Mouse (Mus musculus) layer of hippocampus, adult 11-12 months (tissue): ENCODE measurements around the gene Slc36a1.
A peak's percentile ranks its signal among the peaks of the same experiment; 100 is the strongest.

Experiments used
- DNase-seq: peaks from one replicate; pipeline ENCODE4 v3.0.0; 2022; ENCODE audit warnings: low spot score

Slc36a1 gene

DNA sequence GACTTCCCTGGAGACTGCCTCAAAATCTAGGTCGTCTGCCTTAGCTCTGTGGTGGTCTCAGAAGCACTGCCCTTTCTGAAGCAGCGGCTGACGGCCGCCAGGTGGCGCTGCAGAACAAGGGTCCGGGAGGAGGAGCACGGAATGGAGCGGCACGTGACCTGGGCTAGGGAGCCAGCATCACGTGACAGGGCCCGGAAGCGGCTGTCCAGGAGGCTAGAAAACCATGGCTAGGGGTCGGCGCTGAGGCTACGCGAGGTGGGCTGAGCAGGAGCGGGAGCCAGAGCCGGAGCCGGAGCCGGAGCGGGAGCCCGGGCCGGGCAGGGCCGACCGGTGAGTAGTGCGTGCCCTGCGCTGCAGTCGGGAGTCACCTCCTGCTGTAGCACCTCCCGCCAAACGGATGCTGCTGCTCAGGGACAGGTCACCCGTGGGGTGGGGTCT lies at the start of gene Slc36a1:
TSS of gene Slc36a1 (plus strand) at position 192 of the 438 bp plus-strand sequence.
- DNase-seq: peak; percentile 95

DNA sequence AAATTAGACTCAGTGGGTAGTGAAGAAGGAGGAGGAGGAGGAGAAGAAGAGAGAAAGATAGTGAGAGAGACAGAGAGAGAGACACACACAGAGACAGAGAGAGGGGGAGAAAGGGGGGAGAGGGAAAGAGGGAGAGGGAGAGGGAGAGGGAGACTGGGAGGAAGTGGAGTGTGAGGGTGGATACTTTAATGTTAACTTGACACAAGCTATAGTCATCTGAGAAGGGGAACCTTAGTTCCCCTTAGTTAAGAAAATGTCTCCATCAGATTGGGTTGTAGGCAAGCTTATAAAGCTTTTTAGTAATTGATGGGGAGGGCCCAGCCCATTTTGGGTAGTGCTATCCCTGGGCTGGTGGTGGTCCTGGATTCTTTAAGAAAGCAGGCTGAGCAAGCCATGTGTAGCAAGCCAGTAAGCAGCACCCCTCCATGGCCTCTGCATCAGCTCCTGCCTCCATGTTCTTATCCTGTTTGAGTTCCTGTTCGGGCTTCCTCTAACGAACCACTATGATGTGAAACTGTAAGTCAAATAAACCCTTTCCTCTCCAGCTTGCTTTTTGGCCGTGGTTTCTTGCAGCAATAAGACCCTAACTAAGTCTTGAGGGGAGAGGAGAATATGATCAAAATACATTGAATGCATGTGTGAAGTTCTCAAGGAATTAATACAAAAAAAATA lies 49.6 kb upstream of the Slc36a1 start:
- DNase-seq: no peak

DNA sequence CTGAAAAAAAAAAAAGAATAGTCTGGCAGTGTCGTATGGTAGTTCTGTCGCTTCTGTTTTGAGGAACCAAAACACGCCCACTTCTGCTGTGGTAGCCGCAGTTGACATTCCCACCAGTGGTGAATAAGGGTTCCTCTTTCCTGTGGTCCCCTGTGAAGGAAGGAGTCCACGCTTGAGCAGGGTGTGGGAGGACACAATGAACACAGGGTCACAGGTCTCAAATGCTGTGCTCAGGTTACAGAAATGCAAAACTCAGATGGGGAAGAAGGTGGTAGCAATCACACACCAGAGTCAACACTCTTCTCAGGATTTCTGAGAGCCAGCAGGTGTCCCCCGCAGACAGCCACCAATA lies 49.1 kb upstream of the Slc36a1 start:
- DNase-seq: no peak

DNA sequence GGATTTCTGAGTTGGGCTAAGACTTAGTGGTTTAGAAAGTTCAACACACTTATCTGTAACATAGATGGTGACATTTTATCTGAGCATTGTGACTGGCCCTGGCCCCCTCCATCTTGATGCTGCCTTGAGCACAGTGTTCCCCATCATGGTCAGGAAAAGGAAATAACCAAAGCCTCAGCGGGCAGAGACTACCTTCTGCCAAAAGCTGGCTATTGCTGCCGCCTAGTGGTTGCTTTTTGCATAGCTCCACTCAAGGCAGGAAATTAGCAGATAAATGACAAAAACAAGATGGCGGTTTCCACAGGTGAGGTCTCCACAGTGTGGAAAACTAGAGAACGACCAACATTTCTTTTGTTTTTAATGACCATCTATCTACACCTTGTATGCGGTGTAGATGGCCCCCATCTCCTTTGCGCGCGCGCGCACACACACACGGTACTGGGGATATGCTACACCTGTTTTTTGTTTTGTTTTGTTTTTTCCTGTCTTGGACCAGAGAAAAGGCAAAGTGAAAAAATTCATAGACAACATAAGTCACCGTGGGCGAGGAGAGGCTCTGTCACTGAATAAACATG lies 45.3 kb upstream of the Slc36a1 start:
- DNase-seq: peak; percentile 90

DNA sequence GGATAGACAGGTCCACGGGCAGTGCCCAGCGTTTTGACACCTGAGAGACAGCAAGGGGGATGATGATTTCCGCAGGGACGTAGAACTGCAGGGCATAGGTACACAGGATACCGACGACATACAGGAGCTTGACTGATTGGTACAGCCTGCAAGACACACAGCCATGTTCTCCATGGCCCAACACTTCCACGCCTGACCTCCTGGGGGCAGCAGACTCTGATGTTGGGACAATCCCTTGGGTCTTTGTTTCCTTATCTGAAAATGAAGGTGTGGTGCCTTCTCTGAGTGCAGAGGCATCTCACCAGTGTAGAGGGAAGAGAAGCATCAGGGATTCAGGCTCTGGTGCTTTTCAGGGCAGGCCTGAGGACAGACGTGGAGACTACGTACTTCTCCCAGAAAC lies 41.5 kb upstream of the Slc36a1 start:
- DNase-seq: peak; percentile 70

DNA sequence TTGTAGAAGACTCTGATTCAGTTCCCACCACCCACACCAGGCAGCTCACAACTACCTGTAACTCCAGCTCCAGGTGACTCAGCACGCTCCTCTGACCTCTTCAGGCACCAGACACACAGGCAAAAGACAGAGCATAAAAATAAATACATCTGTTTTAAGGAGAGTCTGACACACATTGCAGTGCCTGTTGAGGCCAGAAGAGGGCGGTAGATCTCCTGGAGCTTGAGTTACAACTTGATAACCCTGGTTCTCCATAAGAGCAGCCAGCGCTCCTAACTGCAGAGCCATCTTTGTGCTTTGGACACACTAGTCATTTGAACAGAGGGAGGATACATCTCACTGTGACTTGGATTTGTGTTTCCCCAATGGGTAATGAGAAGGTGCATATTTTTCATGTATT lies 39.4 kb upstream of the Slc36a1 start:
- peak; percentile 63 for DNase-seq

DNA sequence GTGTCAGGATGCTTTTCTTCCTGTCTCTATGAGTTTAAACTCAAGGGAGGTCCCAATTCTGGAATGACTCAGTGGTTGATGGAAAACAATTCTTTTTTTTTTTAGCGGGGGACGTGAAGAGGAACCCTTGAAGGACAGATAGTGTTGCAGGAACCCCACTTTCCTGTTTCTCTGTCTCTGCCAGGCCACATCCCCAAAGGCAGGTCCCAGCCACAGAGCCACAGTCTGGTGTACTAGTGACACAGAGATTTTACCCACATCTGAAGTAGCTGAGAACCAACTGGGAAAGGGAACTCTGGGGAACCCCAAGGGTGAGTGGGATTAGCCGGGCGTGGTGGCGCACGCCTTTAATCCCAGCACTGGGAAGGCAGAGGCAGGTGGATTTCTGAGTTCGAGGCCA lies 38.4 kb upstream of the Slc36a1 start:
- no peak for DNase-seq

DNA sequence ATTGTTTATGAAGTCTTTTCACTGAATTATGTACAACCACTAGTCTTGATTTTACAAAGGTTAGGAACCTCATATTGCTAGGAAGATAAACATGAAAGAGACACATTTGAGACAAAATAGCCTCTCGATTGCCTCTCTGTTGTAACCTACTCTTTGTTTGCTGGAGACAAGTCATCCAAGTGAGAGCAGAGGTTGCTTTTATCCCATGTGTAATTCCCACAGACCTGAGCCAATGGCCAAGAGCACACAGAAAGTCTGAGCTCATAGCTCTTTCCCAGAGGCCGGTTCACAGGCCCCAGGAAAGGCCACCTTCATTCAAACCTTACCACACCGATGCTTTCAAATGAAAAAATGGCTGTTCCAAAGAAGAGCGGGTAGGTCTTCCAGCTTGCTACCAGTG lies 35.6 kb upstream of the Slc36a1 start:
- DNase-seq: no peak

DNA sequence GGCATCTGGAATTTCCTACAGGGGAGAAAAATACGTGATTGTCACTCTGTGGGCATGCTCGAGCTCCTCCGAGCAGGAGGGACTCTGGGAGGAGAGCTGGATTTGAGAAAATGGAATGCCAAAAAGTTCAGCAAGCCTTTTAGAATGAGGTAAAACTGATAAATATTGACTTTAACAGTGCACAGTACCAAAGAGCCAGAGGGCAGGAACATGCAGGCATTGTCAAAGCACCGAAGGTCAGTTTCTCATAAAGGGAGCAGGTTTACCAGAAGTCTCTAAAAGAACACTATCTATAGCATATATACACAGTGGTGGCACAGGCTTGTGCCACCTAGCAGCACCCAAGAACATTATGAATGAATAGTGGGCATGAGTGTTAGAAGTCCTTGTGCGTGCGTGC lies 35.2 kb upstream of the Slc36a1 start:
- DNase-seq: no peak

DNA sequence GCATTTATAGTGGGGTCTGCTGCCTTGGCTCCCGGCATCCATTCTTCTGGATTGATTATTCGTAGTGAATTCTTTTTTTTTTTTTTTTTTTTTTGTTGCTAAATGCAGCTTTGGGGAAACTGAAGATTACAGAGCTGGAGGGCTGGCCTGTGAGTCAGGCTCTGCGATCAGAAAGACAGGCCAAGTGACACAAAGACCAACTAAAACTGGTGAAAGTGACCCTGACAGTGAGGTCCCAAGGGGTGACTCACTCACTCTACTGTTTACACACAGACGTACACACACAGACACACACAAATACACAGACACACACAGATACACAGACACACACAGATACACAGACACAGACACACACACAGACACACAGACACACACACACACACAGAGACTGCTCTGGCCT lies 33.6 kb upstream of the Slc36a1 start:
- DNase-seq: no peak

DNA sequence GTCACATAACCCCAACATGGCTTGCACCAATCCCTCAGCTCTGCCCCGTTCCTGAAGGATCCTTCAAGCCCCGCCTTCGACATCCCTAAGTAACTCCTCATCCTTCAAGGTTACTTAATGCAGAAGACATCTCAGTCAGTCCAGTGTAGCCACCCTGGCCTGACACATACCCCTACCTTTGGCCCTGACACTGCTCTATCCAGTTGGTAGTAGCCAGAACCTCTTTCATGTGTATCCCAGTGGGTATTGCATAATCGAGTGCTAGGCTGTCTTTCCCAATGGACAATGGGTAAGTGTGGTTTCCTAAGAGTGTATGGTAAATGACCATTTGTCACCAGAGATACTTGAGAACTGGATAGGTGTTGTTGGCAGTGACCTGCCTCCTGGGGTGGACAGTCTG lies 25.3 kb upstream of the Slc36a1 start:
- DNase-seq: no peak

DNA sequence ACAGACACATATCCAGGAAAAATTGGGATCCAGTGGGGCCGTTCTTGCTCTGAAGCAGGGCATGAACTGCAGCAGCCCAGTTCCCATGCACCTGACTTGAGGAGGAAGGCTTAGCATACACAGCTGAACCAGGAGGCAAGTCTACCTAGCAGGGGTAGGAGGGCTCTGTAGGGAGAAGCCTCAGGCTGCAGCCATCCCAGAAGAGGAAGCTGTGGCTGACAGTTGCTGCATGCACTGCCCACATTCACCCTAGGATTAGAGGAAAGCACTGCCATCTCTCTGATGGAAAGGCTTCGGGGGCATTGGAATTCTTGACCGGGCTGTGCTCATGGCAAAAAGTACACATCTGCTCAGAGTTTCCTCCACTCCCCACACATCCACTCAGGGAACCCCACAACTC lies 24.3 kb upstream of the Slc36a1 start:
- DNase-seq: no peak

DNA sequence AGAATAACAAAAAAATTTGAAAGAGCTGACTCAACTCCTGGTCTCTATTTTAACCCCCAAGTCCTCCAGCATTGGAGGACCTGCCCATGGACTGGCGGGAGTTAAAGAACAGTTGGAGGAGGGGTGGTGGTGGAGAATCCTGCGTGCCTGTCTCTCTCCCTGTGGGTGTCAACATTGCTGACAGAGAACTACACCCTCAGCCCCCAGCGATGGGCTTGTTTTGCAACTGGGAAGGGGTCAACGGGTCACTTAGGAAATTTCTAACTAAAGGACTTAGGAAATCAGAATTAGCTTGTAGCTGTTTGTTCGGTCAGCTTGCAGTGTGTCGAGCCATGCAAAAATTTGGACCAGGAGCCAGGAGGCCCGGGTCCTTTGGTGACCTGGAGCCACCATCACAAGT lies 21.0 kb upstream of the Slc36a1 start:
- DNase-seq: no peak

DNA sequence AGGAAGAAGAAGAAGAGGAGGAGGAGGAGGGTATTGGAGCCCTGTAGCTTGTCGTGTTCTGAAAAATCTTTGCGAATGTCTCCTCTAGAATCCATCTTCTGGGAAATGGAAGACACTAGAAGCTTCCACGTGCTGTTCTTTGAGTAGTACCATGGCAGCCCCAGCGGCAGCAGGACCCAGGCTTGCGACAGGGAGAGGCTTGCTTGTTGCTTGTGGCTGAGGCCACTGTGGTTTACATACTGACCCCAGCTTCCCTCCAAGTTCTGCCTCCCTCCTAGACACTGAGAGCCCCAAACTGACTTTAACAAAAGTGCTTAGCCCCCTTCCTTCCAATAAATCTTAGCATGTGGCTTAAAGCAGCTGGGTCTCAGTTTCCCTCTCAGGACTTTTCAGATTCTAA lies 19.9 kb upstream of the Slc36a1 start:
- no peak for DNase-seq

DNA sequence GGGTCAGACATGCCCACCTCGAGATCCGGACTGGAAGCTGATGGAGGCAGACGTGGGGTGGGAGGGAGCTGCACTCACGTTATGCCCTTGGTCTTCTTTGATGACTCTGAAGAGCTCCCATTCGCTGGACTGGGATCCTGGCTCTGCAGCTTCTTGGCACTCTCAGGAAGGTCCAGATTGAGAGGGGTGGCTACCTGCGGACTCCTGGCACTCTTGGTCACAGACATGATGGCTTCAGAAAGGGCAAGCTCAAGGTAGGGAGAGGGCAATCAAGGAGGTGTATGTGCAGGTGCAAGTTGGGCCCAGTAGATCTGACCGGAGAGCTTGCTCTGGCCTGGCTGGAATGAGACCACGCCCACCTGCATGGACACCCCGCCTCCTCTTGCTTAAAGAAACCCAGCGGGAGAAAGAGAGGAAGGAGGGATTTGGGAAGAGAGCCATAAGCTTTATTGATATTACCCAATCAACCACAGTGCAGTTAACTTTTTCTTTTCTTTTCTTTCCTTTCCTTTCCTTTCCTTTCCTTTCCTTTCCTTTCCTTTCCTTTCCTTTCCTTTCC lies 19.3 kb upstream of the Slc36a1 start, which contains the start of gene Slc36a2:
TSS of gene Slc36a2 (minus strand) at position 345 of the 559 bp plus-strand sequence.
- DNase-seq: no peak

DNA sequence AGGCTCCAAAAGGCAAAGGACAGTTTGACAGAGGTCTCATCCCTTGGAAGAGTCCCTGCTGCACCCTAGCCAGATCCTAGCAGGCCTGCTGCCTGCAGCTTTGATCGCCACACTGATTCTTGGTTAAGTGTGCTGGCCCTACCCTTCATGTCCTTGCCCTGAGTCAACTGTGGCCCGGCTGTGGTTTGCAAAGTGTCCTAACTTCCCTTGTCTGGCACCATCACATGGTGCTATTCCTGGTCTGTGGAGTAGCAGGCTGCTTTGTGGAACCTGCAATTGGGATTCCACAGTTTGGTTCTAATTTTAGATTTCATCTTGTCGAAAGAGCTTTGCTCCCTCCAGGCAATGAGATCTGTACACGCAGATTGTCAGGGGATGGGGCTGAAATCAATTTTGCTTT lies 16.9 kb upstream of the Slc36a1 start:
- no peak for DNase-seq

DNA sequence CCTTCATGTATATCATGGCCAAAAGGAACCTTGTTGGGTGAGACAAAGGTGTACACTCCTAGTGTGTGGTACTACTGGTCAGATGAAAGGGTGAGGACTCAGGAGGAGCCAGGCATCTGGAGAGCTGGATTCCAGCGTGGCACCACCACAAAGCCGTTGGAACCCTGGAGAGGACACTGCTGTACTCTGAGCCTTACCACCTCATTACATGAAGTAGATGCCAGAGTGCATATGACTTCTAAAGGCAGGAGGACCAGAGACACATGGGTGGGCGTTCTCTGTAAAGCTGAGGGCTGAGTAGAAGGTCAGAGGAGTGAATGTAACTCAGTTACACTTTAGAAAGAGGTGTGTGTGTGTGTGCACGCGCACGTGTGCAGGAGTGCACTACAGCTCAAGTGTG lies 16.4 kb upstream of the Slc36a1 start:
- no peak for DNase-seq

DNA sequence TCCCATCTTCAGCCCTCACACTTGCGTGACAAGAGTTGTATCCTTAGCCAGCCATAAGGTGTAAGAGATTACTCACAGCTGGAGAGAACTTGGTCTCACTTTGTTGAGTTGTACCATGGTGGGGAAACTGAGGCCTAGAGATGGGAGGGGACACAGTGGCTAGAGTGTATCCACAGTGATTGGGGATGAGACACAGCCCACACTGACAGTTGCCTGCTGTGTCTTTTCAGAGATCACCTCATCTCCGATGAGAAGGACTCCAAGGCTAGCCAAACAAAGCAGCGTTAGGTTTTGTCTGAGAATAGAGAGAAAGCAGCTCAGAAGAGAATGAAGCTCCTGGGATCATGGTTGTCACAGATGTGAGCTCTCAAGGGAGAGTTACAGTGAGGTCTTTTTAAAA lies 13.9 kb upstream of the Slc36a1 start:
- DNase-seq: no peak

DNA sequence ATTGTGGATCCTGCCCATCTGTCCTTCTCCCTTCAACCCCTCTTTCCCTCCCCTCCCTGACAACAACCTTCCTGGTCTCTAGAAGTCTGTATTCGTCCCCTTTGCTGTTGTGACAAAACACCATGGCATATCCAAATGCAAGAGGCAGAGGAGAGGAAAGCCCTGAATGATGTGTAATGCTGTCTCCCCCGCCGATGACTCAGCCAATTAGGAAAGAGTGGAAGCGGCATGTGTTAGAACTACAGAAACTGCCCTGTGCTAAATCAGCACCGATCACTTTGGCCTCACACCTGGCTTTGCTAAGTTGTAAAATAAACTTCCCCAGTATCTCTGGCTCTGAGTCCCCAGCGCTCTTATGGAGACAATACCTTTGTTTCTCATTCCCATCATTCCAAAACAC lies 7.1 kb upstream of the Slc36a1 start:
- DNase-seq: no peak

DNA sequence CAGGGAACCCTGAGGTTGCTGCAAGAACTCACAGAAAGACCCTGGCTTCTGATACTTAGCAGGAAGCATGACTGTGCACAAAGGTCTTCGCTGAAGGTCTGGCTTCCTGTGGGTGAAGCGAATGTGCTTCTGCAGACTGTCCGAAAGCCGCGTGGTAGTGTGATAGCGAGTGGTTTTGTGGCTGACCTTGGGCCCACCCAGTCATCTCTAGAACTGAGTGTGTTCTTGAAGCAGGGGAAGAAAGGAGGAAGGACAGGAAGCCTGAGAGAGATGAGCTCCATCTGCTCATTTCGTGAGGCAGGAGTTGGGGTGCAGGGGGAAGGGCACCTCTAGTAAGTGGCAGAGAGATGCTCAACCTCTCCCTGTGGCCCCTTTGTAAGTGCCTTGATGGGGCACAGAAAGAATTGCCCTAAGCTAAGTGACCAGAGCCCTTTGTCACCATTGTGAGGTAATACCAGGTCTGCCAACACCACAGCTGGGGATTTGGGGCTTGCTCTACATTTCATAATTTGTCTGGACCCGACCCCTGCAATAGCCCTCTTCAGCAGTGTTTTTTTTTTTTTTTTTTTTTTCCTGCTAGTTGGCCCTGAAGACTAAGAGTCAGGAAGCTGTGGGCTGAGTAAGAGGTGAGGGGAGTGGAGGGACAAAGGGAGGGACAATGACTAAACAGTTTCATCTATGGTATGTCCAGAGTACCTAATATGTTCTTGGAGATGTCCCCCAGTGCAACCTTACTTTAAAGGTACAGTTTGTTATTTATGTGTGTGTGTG lies 6.2 kb upstream of the Slc36a1 start:
- DNase-seq: no peak

DNA sequence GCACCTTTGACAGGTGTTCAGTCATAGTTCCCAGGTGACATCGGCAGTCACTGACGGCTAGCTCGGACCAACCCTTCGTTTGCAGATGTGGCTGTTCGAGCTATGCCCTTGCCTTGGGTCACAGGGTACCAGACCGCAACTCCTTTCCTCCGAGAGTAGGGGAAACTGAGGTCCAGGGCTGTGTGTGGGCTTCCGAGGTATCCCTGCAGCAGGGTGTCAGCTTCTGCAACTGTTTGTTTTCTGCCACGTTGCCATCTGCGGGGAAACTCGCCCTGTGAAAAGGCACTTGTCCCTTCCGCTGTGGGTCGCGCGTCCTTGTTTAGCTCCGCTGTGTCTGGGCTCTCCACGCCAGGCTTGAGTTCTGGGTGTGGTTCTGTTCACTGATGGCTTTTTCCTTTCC lies 452 bp downstream of the Slc36a1 start:
- peak; percentile 32 for DNase-seq

DNA sequence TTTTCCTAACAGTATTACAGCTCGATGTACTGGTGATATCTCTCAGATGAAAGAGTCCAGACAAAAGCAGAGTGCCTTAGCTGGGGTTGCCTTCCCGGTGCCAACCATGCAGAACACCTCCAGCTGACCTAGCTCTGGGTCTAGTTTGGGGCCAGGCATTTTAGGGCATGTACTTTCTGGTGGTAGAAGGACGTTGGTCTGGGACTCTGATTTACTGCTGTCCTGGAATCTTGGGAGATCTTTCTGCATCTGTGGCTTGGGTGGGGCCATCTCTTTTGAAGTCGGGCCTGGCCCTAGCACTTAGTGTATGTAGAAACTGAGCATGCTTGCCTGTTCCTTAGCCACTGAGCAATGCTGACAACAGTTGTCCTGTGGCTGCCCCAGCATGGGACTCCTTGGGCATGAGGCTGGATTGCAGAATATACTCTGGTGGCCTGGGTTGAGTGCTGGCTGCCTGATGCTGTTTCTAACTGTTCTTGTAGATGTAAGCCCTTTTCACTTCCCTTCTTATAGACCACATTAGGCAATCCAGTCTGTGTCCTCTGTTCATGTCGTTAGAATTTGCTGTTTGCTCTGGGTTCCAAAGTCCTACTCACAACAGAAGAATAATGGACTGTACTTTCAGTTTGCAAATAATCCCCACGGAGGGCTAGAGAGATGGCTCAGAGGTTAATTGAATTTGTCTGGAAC lies 4.0 kb downstream of the Slc36a1 start:
- DNase-seq: peak; percentile 50

DNA sequence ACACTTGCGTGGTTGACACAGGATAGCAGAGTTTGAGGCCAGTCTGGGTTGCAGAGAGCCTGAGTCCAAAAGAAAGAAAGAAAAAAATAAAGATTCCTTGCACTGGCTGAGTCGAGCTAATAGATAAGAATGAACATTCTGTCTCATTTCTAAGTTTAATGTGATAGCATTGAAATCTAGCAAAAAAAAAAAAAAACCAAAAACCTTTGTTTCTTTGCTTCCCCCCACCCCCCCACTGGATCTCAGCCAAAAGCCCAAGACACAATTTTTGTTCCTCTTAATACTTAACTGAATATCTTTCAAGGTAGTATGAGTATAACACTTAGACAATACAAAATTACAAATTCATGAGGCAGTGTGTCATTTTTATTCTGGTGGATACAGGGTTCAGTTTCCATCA lies 4.9 kb downstream of the Slc36a1 start:
- DNase-seq: no peak
